Comparison of ENCODE assay signal across 12 mouse cellular contexts in genomic region chr10:30768250-30768649, GRCm38 (mm10). TPM values are rescaled to one million over a fixed set of nuclear protein-coding genes. Genes with fewer than 3 reads are reported as not detected.
DNase-seq lines count a peak whose midpoint lies in the region; ATAC-seq lines count a peak whose summit lies in the region.
"Had no signal": no experiment of that assay in that cellular context is flagged by ENCODE, and none has a peak within 500 bp of the region (broad histone marks: within the 10 kb centered on the region; RNA-seq: fewer than 3 reads in every experiment).

No protein-coding gene starts in this region.

- H3K27ac ChIP-seq in liver, embryonic 12.5 days: 0 out of 2 replicates have a peak overlapping the region, but pooled peaks have one; percentile 5

- no peak for ATAC-seq in liver, embryonic 12.5 days
- no peak for ATAC-seq in CD4-positive, CD25-positive, alpha-beta regulatory T cell, adult 4 months

- peaks cover 24% of the 10 kb centered on the region for H3K4me1 ChIP-seq in liver, embryonic 12.5 days

- H3K36me3 ChIP-seq in liver, embryonic 12.5 days: peaks cover 35% of the 10 kb centered on the region

- DNase-seq in gastrocnemius, adult 18-20 months (ENCODE audit: low spot score): peak; percentile 62
- DNase-seq in gastrocnemius, postnatal 4 days (ENCODE audit: low spot score in 2 of 2): no peak
- DNase-seq in liver: no peak
- DNase-seq in gonadal fat pad, adult 2 months (ENCODE audit: low read depth): peak; percentile 55
- DNase-seq in lung, postnatal 36 days: peak; percentile 78
- DNase-seq in cerebellum, postnatal 36 days: no peak
- DNase-seq: cerebellum, adult 2 months; retina, postnatal 1 day; thymus, postnatal 14 days had no signal

- H3K4me2 ChIP-seq in liver, embryonic 12.5 days: no peak overlapping the region
- H3K4me2 ChIP-seq: midbrain, embryonic 11.5 days had no signal

- H3K9ac ChIP-seq in liver, embryonic 12.5 days: no peak overlapping the region

- H3K4me3 ChIP-seq in liver, embryonic 12.5 days: no peak overlapping the region

- no peaks in the 10 kb centered on the region for H3K27me3 ChIP-seq in liver, embryonic 12.5 days (replicated peaks)

- H3K9me3 ChIP-seq in liver, embryonic 12.5 days (replicated peaks): no peaks in the 10 kb centered on the region

- WGBS in liver, embryonic 12.5 days (ENCODE audit: insufficient replicate concordance): 83% methylated on average over 3 of the region's 3 CpGs

RNA-seq across cellular contexts. Expression of gene Ncoa7, which starts 34.9 kb away (rescaled TPM):
- 1 to 10 TPM; 1.2 to 1.6 TPM for total RNA-seq in gastrocnemius, adult 18-20 months (2021)
- total RNA-seq in gastrocnemius, postnatal 4 days (2021): 10 to 100 TPM; 11.5 to 15.0 TPM
- polyA plus RNA-seq in liver, embryonic 12.5 days (2016; fragmentation: Nextera tagmentation; extraction: Ambion mirVana): 12.9 and 14.2 TPM in 2 replicates
- polyA plus RNA-seq in gonadal fat pad, adult 2 months (2012; rRNA removed): 3.8 and 4.6 TPM in 2 replicates
- polyA plus RNA-seq in CD4-positive, CD25-positive, alpha-beta regulatory T cell, adult 4 months (2017; shearing (Covaris generic)): 100 to 1,000 TPM; 105 to 122 TPM

Comparison
In these comparisons a context has a peak if more than half of its experiments do, and no peak if none do; other contexts are left out.
1. DNase-seq: peak in gastrocnemius, adult 18-20 months (single experiment), gonadal fat pad, adult 2 months (single experiment) and lung, postnatal 36 days (single experiment); none in gastrocnemius, postnatal 4 days (0 of 2), liver (single experiment) and cerebellum, postnatal 36 days (0 of 2).